Mouse (Mus musculus) lung, embryonic 15.5 days (tissue): ENCODE data around the gene Ankrd28. TPM values are rescaled to one million over a fixed set of nuclear protein-coding genes. Genes with fewer than 3 reads are reported as not detected.

Source experiments
- ATAC-seq: fragments of 200-750 bp; cut with Nextera tagmentation; 2 replicates; pipeline ENCODE4 v1.8.0; 2017; ENCODE audit warnings: moderate number of reproducible peaks, borderline replicate concordance; ENCODE audit not compliant: low FRiP score, low TSS enrichment; ENCODE audit errors: extremely low read depth
- H3K27ac ChIP-seq: fragments of 300-500 bp; sonication (generic); 2 replicates; pipeline ENCODE4 v1.5.1; 2015; ENCODE audit warnings: moderate library complexity, mild to moderate bottlenecking, inconsistent platforms
- H3K27me3 ChIP-seq: fragments of 300-500 bp; sonication (generic); 2 replicates; pipeline ENCODE4 v1.6.1; 2015; ENCODE audit warnings: inconsistent platforms
- H3K36me3 ChIP-seq: fragments of 300-500 bp; sonication (generic); 2 replicates; pipeline ENCODE4 v1.6.1; 2015; ENCODE audit warnings: inconsistent platforms
- H3K4me1 ChIP-seq: fragments of 300-500 bp; sonication (generic); 2 replicates; pipeline ENCODE4 v1.6.1; 2015; ENCODE audit warnings: inconsistent platforms
- H3K4me2 ChIP-seq: fragments of 300-500 bp; sonication (generic); 2 replicates; pipeline ENCODE4 v1.6.1; 2015; ENCODE audit warnings: inconsistent platforms, mild to moderate bottlenecking, moderate library complexity
- H3K4me3 ChIP-seq: fragments of 300-500 bp; sonication (generic); 2 replicates; pipeline ENCODE4 v1.5.1; 2015; ENCODE audit warnings: mild to moderate bottlenecking, inconsistent platforms
- H3K9ac ChIP-seq: fragments of 300-500 bp; sonication (generic); 2 replicates; pipeline ENCODE4 v1.6.1; 2015; ENCODE audit warnings: inconsistent platforms
- H3K9me3 ChIP-seq: fragments of 300-500 bp; sonication (generic); 2 replicates; pipeline ENCODE4 v1.6.1; 2016; ENCODE audit warnings: inconsistent platforms
- WGBS: fragments of 180-500 bp; shearing (Covaris S2); methylation state at CpG from one replicate; pipeline ENCODE4 v1.1.7; 2015; 5-methylcytosine and 5-hydroxymethylcytosine counted together
- polyA plus RNA-seq: library from polyadenylated mRNA; unstranded; fragments of >200 nt; fragmentation: Nextera tagmentation; extraction: Ambion mirVana; gene quantifications from 2 replicates; pipeline ENCODE4 v1.2.1, GENCODE M21; 2015

Ankrd28 gene
- polyA plus RNA-seq, 1 experiment from 2014 or later = 7.9 TPM

- Histone ChIP-seq H3K4me3 (no peak overlapping the region), H3K27ac (no peak overlapping the region), H3K27me3 (no peaks in the 10 kb centered on the region), H3K9me3 (no peaks in the 10 kb centered on the region), H3K4me1 (no peaks in the 10 kb centered on the region), H3K36me3 (peaks cover 15% of the 10 kb centered on the region), H3K4me2 (no peak overlapping the region), H3K9ac (no peak overlapping the region)
- no peak for ATAC-seq
- 75% methylated on average over 3 of the region's 3 CpGs for WGBS
These were observed 133.5 kb downstream of the Ankrd28 start for GRCm38 (mm10) chr14:31696985-31697303.

- Histone ChIP-seq H3K36me3 (peaks cover 9% of the 10 kb centered on the region; the same call in 1 of the 2 replicates), H3K4me1 (no peaks in the 10 kb centered on the region), H3K4me3 (no peak overlapping the region), H3K27me3 (no peaks in the 10 kb centered on the region), H3K9me3 (no peaks in the 10 kb centered on the region), H3K27ac (no peak overlapping the region), H3K4me2 (no peak overlapping the region), H3K9ac (no peak overlapping the region)
- 82% methylated on average over 9 of the region's 9 CpGs for WGBS
- ATAC-seq = no peak
These were observed 134.1 kb downstream of the Ankrd28 start for GRCm38 (mm10) chr14:31696206-31696984.

- no peak for ATAC-seq
- Histone ChIP-seq H3K4me3 (no peak overlapping the region), H3K4me1 (no peaks in the 10 kb centered on the region), H3K27ac (no peak overlapping the region), H3K27me3 (no peaks in the 10 kb centered on the region), H3K4me2 (no peak overlapping the region), H3K36me3 (no peaks in the 10 kb centered on the region), H3K9me3 (no peaks in the 10 kb centered on the region), H3K9ac (no peak overlapping the region)
- 86% methylated on average over 6 of the region's 6 CpGs for WGBS
These were observed 137.9 kb downstream of the Ankrd28 start for GRCm38 (mm10) chr14:31692536-31692935.

- no peak overlapping the region for H3K4me3 ChIP-seq
- H3K9ac ChIP-seq = no peak overlapping the region
- no peaks in the 10 kb centered on the region for H3K27me3 ChIP-seq
- H3K27ac ChIP-seq = no peak overlapping the region
- peaks cover 13% of the 10 kb centered on the region for H3K4me1 ChIP-seq
- H3K36me3 ChIP-seq = no peaks in the 10 kb centered on the region
- ATAC-seq = no peak
- 95% methylated on average over 1 of the region's 1 CpGs for WGBS
- no peaks in the 10 kb centered on the region for H3K9me3 ChIP-seq
- H3K4me2 ChIP-seq = no peak overlapping the region
These were observed 144.2 kb downstream of the Ankrd28 start for GRCm38 (mm10) chr14:31686231-31686630.

- Histone ChIP-seq H3K27me3 (no peaks in the 10 kb centered on the region), H3K9ac (no peak overlapping the region), H3K4me2 (no peak overlapping the region), H3K4me3 (no peak overlapping the region), H3K27ac (0 out of 2 replicates have a peak overlapping the region, but pooled peaks have one; percentile 15), H3K36me3 (no peaks in the 10 kb centered on the region), H3K4me1 (peaks cover 17% of the 10 kb centered on the region), H3K9me3 (no peaks in the 10 kb centered on the region)
- no peak for ATAC-seq
- 88% methylated on average over 10 of the region's 10 CpGs for WGBS
These were observed 144.8 kb downstream of the Ankrd28 start for GRCm38 (mm10) chr14:31685680-31686079.

- 51% methylated on average over 7 of the region's 7 CpGs for WGBS
- Histone ChIP-seq H3K4me1 (peaks cover 17% of the 10 kb centered on the region), H3K27ac (no peak overlapping the region), H3K36me3 (no peaks in the 10 kb centered on the region), H3K9ac (no peak overlapping the region), H3K27me3 (no peaks in the 10 kb centered on the region), H3K9me3 (no peaks in the 10 kb centered on the region), H3K4me2 (no peak overlapping the region), H3K4me3 (no peak overlapping the region)
- ATAC-seq = no peak
These were observed 146.0 kb downstream of the Ankrd28 start for GRCm38 (mm10) chr14:31684343-31685040.

- no peaks in the 10 kb centered on the region for H3K9me3 ChIP-seq
- 86% methylated on average over 2 of the region's 2 CpGs for WGBS
- no peak for ATAC-seq
- H3K27ac ChIP-seq = no peak overlapping the region
- no peaks in the 10 kb centered on the region for H3K36me3 ChIP-seq
- H3K4me3 ChIP-seq = no peak overlapping the region
- peaks cover 17% of the 10 kb centered on the region for H3K4me1 ChIP-seq
- no peak overlapping the region for H3K9ac ChIP-seq
- no peak overlapping the region for H3K4me2 ChIP-seq
- no peaks in the 10 kb centered on the region for H3K27me3 ChIP-seq
These were observed 146.8 kb downstream of the Ankrd28 start for GRCm38 (mm10) chr14:31683610-31684009.

- Histone ChIP-seq H3K36me3 (no peaks in the 10 kb centered on the region), H3K4me1 (peaks cover 17% of the 10 kb centered on the region), H3K9me3 (no peaks in the 10 kb centered on the region), H3K9ac (no peak overlapping the region), H3K4me2 (no peak overlapping the region), H3K4me3 (no peak overlapping the region), H3K27ac (peak overlapping the region; percentile 74), H3K27me3 (no peaks in the 10 kb centered on the region)
- 24% methylated on average over 5 of the region's 5 CpGs for WGBS
- peak; percentile 76 for ATAC-seq
These were observed 148.4 kb downstream of the Ankrd28 start for GRCm38 (mm10) chr14:31681931-31682555.

- Histone ChIP-seq H3K4me2 (no peak overlapping the region), H3K9me3 (no peaks in the 10 kb centered on the region), H3K4me3 (no peak overlapping the region), H3K9ac (no peak overlapping the region), H3K4me1 (peaks cover 17% of the 10 kb centered on the region), H3K36me3 (no peaks in the 10 kb centered on the region), H3K27me3 (no peaks in the 10 kb centered on the region), H3K27ac (peak overlapping the region; percentile 74)
- 64% methylated on average over 9 of the region's 9 CpGs for WGBS
- ATAC-seq = peak; percentile 60; the same call in 1 of the 2 replicates
These were observed 149.2 kb downstream of the Ankrd28 start for GRCm38 (mm10) chr14:31681291-31681690.

- Histone ChIP-seq H3K9me3 (no peaks in the 10 kb centered on the region), H3K27me3 (no peaks in the 10 kb centered on the region), H3K27ac (0 out of 2 replicates have a peak overlapping the region, but pooled peaks have one; percentile 74), H3K4me3 (no peak overlapping the region), H3K4me2 (no peak overlapping the region), H3K36me3 (no peaks in the 10 kb centered on the region), H3K4me1 (peaks cover 17% of the 10 kb centered on the region), H3K9ac (no peak overlapping the region)
- 96% methylated on average over 3 of the region's 3 CpGs for WGBS
- no peak for ATAC-seq
These were observed 149.8 kb downstream of the Ankrd28 start for GRCm38 (mm10) chr14:31680656-31681055.

GRCm38 (mm10) chr14:31671635-31672320 is 158.7 kb downstream of the Ankrd28 start:
- H3K9me3 ChIP-seq = no peaks in the 10 kb centered on the region
- WGBS = 61% methylated on average over 10 of the region's 10 CpGs
- H3K4me2 ChIP-seq = no peak overlapping the region
- ATAC-seq = no peak
- no peaks in the 10 kb centered on the region for H3K27me3 ChIP-seq
- no peak overlapping the region for H3K4me3 ChIP-seq
- peaks cover 9% of the 10 kb centered on the region for H3K36me3 ChIP-seq
- no peak overlapping the region for H3K9ac ChIP-seq
- peaks cover 11% of the 10 kb centered on the region for H3K4me1 ChIP-seq
- no peak overlapping the region for H3K27ac ChIP-seq
